Mouse (Mus musculus) kidney, adult 8-10 months (tissue): ENCODE measurements around the gene Aarsd1.
"Not testable (repeated sequence)": the region's sequence is repeated elsewhere in the genome, so short reads cannot be mapped to it uniquely, and the experiment has no call there.

Experiments used
- DNase-seq, 2 experiments: peaks; one replicate each; pipeline ENCODE4 v3.0.0; 2022

Aarsd1 gene

GRCm38 (mm10) chr11:101417101-101417855, at the start of gene Aarsd1:
TSS of gene Aarsd1 (minus strand) at chr11:101417615.
- DNase-seq, result peak; percentile 74 to 87

DNA sequence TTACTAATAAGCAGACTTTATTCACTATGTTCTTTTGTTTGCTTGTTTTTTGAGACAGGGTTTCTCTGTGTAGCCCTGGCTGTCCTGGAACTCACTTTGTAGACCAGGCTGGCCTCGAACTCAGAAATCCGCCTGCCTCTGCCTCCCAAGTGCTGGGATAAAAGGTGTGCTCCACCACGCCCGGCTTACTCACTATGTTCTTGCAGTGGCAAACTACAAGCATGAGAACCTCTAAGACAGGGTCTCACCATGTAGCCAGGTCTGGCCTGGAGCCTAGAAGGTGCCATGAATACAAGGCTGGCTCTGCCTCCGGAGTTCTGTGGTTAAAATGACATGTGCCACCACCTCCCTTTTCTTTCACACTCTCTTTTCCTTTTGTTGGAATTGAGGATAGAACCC, 49.1 kb upstream of the Aarsd1 start:
- DNase-seq, result not testable (repeated sequence)

GRCm38 (mm10) chr11:101465869-101466551, 48.6 kb upstream of the Aarsd1 start, which contains the start of gene Vat1:
TSS of gene Vat1 (minus strand) at chr11:101466230.
- DNase-seq, result peak; percentile 55 to 60

- DNase-seq, result peak; percentile 35 to 63
These were observed 47.9 kb upstream of the Aarsd1 start for GRCm38 (mm10) chr11:101465101-101465868.

GRCm38 (mm10) chr11:101464211-101465100, 47.0 kb upstream of the Aarsd1 start, which contains the start of gene Rnd2:
TSS of gene Rnd2 (plus strand) at chr11:101464999.
- peak; percentile 35 to 52 for DNase-seq

DNA sequence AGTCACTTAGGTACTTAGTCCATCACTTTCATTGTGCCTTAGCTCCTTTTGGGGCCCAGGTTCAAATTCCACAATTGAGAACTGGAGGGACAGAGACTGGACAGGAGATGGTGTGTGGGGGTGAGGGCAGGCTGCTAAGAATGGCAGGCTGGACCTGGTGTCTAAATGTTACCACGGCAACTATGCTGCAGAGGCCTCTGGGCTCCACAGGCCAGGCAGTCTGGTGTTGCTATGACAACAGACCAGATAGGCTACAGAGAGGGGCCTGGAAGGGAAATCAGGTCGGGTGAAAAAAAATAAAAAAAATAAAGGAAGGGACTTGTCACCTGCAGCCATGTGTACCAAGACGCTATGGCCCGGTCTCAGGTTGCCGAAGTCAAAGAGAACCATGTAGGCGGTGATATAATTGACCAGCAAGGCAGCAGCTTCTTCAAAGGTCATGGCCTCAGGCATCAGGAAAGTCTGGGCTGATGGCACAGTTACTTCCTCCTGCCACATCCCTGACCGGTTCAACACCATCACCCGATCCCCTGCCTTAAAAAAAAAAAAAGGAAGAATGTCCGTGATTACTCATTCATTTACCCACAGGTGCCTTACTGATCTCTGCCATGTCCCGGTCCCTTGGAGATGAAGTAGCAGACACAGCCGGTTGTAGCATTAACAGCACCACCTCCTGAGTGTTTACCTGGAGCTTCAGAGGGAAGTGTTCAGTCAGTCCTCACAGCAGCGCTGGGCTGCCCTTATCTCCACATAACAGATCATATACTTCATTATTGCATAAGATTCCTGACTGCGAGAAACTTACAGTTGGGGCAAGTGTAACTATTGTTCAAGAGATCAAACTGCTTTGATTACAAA, 45.4 kb upstream of the Aarsd1 start:
- DNase-seq, result no peak

- no peak for DNase-seq
These were observed 44.7 kb upstream of the Aarsd1 start for GRCm38 (mm10) chr11:101462141-101462540.

DNA sequence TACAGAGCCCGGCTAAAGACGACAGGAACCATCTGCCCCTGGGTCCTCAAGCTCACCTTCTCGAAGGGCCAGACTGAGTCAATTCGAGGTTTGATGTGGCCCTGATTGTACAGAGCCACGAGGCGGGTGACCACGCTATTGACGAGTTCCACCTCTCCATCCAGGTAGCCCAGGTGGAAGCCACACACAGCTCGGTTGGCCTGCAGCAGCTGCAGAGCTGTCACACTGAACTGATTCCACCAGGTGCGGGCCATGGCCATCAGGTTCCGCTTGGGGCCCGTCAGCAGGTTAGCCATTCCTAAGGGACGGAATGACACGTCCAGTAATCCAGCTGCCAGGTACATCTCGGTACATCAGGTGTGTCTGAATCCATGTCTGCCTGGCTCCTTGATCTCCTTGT, 42.9 kb upstream of the Aarsd1 start:
- no peak for DNase-seq

DNA sequence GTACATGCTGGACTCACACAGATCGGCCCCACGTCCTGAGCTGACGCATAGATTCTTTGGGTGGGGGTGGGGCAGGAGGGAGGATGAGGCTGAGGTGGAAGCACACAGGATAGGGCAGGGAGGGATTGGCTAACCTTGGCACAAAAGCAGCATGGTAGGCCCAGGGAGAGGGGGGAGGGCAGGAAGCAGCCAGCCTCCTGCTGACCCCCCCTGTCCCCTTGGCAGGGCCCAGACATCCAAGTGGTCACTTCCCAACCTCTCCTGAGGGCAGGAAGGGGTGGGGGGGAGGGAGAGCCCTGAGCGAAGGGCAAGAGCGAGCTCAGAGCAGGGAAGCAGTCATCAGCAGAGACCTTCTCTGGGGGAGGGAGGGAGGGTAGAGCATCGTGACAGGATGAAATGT, 42.3 kb upstream of the Aarsd1 start:
- DNase-seq, result no peak

- no peak for DNase-seq
These were observed 40.8 kb upstream of the Aarsd1 start for GRCm38 (mm10) chr11:101458217-101458616.

DNA sequence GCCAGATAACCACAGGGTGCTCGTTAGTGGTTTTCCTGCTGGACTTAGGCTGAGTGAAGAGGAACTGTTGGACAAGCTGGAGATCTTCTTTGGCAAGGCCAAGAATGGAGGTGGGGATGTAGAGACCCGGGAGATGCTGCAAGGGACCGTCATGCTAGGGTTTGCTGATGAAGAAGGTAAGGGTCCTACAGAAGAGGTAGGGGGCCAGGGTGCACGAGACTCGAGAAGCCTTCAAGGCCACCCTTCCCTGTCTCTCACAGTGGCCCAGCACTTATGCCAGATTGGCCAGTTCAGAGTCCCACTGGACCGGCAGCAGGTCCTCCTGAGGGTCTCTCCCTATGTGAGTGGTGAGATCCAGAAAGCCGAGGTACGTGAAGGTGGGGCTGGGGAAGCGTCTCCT, 40.2 kb upstream of the Aarsd1 start:
- no peak for DNase-seq

GRCm38 (mm10) chr11:101455627-101456026, 38.2 kb upstream of the Aarsd1 start:
- no peak for DNase-seq

DNA sequence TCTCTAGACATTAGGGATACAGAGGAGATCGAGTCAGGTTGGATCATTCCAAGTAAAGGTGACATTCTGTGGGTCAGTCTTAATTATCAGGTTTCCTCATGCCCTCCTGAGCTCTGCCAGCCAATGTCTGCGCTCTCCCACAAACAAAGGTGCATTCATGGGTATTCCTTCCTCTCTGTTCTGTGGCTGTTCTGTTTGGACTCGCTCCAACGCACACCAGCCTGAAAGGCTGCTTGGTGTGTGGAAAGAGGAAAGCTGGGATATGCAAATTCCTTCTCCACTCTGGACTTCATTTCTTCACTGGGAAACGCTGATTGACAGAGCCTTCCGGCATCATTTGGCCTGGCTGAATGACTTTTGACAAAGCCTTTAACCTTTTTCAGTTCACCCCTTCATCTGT, 37.3 kb upstream of the Aarsd1 start:
- DNase-seq, result no peak

DNA sequence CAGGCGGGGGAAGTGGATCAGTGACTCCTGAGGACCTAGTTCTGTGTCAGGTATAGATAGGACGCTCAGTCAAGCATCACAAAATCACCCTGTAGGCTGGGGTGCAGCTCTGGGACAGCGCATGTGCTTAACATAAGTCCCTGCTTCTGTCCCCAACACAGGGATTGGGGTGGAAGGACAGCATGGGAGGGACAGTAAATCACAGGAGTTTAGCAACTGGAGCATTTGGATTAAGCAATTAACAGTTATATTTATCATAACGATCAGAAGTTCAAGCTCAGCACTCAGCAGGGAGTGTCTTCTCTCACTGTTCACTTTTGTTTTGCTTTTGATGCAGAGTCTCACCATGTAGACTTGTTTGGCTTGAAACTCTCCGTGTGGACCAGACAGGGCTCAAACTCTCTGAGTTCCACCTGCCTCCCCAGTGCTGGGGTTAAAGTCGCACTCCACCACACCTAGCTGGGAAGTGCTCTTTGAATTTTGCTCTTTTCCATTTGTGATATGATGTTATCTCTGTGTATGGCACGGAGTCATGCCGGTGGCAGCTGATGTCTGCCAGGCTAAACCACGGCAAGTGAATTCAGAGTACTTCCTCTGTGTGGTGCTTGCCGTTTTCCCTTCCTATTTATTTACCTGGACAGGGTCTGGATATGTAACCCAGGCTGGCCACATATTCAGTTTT, 34.8 kb upstream of the Aarsd1 start:
- DNase-seq, result no peak

DNA sequence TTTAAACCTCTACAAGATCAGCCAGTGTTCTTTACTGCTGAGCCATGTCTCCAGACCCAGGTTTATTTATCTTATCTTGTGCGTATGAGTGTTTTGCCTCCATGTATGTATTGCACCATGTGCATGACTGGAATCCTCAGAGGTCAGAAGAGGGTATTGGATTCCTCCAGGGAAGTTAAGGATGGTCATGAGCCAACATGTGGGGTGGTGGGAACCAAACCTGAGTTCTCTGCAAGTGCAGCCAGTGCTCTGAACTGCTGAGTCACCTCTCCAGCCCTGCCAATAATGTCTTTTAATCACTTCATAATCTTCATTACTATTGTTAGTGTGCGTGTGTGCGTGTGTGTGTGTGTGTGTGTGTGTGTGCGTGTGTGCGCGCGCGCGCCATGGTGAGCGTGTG, 34.1 kb upstream of the Aarsd1 start:
- DNase-seq, result no peak

DNA sequence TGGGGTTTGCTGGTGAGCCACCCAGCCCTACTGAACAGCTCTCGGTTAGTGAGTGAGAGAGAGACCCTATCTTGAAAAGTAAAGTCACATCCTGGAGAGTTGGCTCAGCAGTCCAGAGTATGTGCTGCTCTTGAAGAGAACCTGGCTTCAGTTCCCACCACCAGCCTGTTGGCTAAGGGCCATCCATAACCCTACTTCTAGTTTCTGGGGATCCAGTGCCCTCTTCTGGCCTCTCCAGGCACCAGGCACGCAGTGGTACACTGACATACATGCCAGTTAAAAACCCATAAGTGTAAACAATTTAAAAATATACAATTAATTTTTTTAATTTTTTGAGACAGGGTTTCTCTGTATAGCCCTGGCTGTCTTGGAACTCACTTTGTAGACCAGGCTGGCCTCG, 33.0 kb upstream of the Aarsd1 start:
- no peak for DNase-seq

- not testable (repeated sequence) for DNase-seq
These were observed 32.2 kb upstream of the Aarsd1 start for GRCm38 (mm10) chr11:101449596-101449995.

DNA sequence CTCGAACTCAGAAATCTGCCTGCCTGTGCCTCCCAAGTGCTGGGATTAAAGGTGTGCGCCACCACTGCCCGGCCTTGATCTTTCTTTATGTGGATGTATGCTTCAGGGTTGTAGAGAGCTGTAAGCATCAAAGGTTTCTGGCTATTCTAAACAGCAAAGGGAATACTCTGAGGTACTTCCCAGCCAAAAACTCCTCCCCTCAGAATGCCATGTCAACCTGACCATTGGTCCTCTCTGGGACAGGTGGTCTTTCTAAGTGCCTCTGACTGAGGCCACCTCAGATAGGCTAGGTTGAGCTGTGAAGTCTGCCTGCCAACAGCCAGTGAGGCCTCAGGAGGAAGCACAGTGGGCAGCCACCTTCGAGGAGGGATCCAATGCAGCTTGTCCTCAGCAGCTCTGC, 31.5 kb upstream of the Aarsd1 start:
- DNase-seq, result no peak

GRCm38 (mm10) chr11:101448274-101448746, 30.9 kb upstream of the Aarsd1 start, which contains the start of gene Ifi35:
TSS of gene Ifi35 (plus strand) at chr11:101448407.
- peak; percentile 85 to 87 for DNase-seq

GRCm38 (mm10) chr11:101447786-101448185, 30.4 kb upstream of the Aarsd1 start:
- no peak for DNase-seq

DNA sequence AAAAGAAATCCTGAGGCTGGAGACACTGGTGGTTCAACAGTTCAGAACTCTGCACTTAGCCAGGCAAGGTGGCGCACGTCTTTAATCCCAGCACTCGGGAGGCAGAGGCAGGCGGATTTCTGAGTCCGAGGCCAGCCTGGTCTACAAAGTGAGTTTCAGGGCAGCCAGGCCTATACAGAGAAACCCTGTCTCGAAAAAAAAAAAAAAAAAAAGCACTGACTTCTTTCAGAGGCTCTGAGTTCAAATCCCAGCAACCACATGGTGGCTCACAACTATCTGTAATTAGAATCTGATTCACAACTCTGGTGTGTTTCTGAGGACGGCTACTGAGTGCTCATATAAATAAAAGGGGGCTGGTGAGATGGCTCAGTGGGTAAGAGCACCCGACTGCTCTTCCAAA, 29.4 kb upstream of the Aarsd1 start:
- not testable (repeated sequence) for DNase-seq
